Mouse (Mus musculus) adrenal gland, postnatal 4 days (tissue): ENCODE results near the gene Kbtbd12. TPM values are rescaled to one million over a fixed set of nuclear protein-coding genes. Genes with fewer than 3 reads are reported as not detected.

Experiments used
- DNase-seq, 2 experiments: peaks; one replicate each; pipeline ENCODE4 v3.0.0; 2021 to 2022; ENCODE audit warnings: low spot score in 2 of 2, mixed read lengths in 2 of 2
- long read RNA-seq, 2 experiments: library from polyadenylated mRNA; stranded (forward); transcript quantifications; one replicate each; pipeline ENCODE4 v2.0.0; 2021
- total RNA-seq, 2 experiments: library from RNA; stranded (reverse); gene quantifications; 2 replicates each; pipeline ENCODE4 v1.2.3; 2021

Kbtbd12 gene
- 1 to 10 TPM in 1 of 2 experiments, under 1 TPM in 1; 0.45 to 1.3 TPM for total RNA-seq
- long read RNA-seq, experiment 1, result 0 reads
- long read RNA-seq, experiment 2, full-length matches to known transcripts, result 1 of 1 reads
- long read RNA-seq, experiment 2, partial matches to known transcripts, result 0 of 1 reads
- long read RNA-seq, experiment 2, other reads (novel, unspliced or antisense), result 0 of 1 reads

GRCm38 (mm10) chr6:88637611-88638301 lies at the start of gene Kbtbd12:
Gene Kbtbd12 (minus strand): TSS chr6:88637950.
- DNase-seq, result no peak

- no peak for DNase-seq
These were observed 45.8 kb upstream of the Kbtbd12 start for GRCm38 (mm10) chr6:88683380-88684053.

GRCm38 (mm10) chr6:88681026-88681425 lies 43.3 kb upstream of the Kbtbd12 start:
- no peak for DNase-seq

- DNase-seq, result no peak
These were observed 40.0 kb upstream of the Kbtbd12 start for GRCm38 (mm10) chr6:88677738-88678137.

GRCm38 (mm10) chr6:88676753-88677736 lies 39.3 kb upstream of the Kbtbd12 start:
- no peak for DNase-seq

- no peak for DNase-seq
These were observed 38.1 kb upstream of the Kbtbd12 start for GRCm38 (mm10) chr6:88675815-88676214.

GRCm38 (mm10) chr6:88662284-88662683 lies 24.5 kb upstream of the Kbtbd12 start:
- DNase-seq, result no peak

GRCm38 (mm10) chr6:88661696-88662095 lies 23.9 kb upstream of the Kbtbd12 start:
- no peak for DNase-seq

GRCm38 (mm10) chr6:88647564-88648295 lies 10.0 kb upstream of the Kbtbd12 start:
- no peak for DNase-seq

- no peak for DNase-seq
These were observed 7.0 kb upstream of the Kbtbd12 start for GRCm38 (mm10) chr6:88644786-88645185.

- DNase-seq, result no peak
These were observed 3.7 kb upstream of the Kbtbd12 start for GRCm38 (mm10) chr6:88641346-88641920.

- DNase-seq, result no peak
These were observed 2.6 kb upstream of the Kbtbd12 start for GRCm38 (mm10) chr6:88640331-88640730.

- DNase-seq, result no peak
These were observed 2.2 kb upstream of the Kbtbd12 start for GRCm38 (mm10) chr6:88639921-88640320.

GRCm38 (mm10) chr6:88639372-88639920 lies 1.7 kb upstream of the Kbtbd12 start:
- no peak for DNase-seq

GRCm38 (mm10) chr6:88638917-88639316 lies 1.2 kb upstream of the Kbtbd12 start:
- no peak for DNase-seq

- DNase-seq, result no peak
These were observed 1.6 kb downstream of the Kbtbd12 start for GRCm38 (mm10) chr6:88635881-88636754.

- DNase-seq, result no peak
These were observed 6.5 kb downstream of the Kbtbd12 start for GRCm38 (mm10) chr6:88631293-88631692.

GRCm38 (mm10) chr6:88630560-88630959 lies 7.2 kb downstream of the Kbtbd12 start:
- DNase-seq, result no peak

GRCm38 (mm10) chr6:88629821-88630220 lies 7.9 kb downstream of the Kbtbd12 start:
- no peak for DNase-seq
